Mouse (Mus musculus) neutrophil, adult 65 days (primary cell): Measurements from ENCODE around the gene Cfap57. TPM values are rescaled to one million over a fixed set of nuclear protein-coding genes. Genes with fewer than 3 reads are reported as not detected.

Experiments
- total RNA-seq: library from RNA; stranded (reverse); gene quantifications from 2 replicates; pipeline ENCODE4 v1.2.4, GENCODE M21; 2023

Cfap57 gene
- total RNA-seq: 2.0 and 2.6 TPM in 2 replicates

DNA sequence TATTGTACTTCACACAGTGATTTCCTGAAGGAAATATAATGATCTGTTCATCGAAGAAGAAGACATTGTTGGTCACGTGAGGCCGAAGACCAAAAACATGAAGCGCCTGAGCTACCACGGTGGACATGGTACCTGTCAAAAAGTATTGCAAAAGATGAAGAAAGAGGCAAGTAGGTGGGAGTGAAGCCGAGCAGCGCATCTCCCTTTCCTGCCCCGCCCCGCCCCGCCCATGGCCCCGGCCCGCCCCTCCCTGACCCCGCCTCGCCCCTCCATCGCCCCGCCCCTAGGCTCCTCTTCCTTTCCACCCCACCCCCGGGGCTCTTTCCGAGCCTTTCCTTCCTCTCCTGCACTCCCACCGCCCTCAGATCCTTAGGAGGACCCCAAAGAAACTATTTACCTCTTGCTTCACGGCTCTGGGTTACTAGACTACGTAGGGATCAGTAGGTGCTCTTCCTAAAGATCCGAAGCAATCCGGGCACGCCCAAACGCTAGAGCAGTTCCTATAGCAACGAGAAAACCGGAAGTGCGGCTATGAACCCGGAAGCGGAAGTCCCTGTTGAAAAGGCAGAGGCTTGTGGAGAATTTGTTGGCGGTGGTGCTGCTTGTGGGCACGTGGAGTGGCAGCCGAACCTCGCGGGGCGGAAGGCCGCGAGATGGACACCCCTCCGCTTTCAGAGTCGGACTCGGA, at the start of gene Cfap57, which contains the start of gene Ebna1bp2:
TSS of gene Cfap57 (minus strand) at position 499 of the 688 bp plus-strand sequence.
TSS of gene Ebna1bp2 (plus strand) at position 521 of the 688 bp plus-strand sequence.

DNA sequence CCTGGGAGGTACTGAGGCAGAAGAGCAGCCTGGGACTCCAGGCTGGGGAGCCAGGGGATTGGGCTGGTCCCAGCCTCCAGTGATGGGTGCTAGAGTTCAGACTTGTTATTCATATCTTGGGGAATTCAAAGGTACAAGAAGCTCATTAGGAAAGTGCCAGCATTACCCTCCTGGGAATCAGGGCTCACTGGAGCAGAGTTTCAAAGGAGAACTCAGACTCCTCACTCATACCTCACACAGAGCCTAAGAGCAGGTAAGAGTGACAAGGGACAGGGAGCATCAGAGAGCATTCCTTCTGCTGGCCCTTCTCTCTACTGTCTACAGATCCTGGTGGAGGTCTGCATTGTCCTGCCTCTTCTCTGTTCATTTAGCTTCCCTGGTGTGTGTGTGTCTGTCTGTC, 38.1 kb upstream of the Cfap57 start, which contains the start of gene Olfr62:
TSS of gene Olfr62 (plus strand) at position 301 of the 400 bp plus-strand sequence.

DNA sequence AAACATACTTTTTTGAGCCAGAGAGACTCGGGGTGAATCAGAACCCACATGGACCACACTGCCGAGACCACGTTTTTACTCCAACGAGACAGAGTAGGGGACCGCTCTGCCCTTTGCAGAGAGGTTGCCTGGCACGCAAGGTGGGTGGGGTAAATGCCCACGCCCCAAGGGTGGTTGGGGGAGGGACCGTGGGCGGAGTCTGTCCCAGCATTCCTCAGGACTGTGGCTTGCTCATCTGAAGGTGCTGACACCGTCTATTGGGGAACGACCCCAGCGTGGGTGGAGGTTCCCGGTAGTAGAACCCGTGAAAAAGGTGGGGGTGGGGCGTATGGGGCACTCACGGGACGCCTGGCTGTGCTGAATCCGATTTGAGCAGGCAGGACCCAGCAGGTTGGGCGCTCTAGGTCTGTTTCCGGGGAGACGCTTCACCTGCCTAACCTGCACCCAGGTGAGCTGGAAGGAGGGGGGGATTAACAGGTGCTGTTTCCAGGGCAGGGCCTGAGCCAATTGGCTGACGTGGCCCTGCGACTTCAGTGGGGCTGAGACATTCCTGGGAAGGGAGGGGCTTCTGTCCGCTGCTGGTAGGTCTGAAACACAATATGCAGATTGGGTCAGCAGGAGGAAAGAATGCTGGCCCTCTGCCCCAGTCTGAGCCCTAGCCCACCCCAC, 76.9 kb downstream of the Cfap57 start, which contains the start of gene Tmem125:
TSS of gene Tmem125 (minus strand) at position 453 of the 669 bp plus-strand sequence.

GRCm38 (mm10) chr4:118526408-118527334, 93.9 kb downstream of the Cfap57 start, which contains the start of gene 2610528J11Rik:
2610528J11Rik (plus strand) TSS chr4:118526999.

Other genes with a start within 250 kb of the Cfap57 start
- gene Szt2, start 211.5 kb downstream of the Cfap57 start, total RNA-seq: 47.4 and 66.0 TPM in 2 replicates
- gene Med8, start 211.4 kb downstream of the Cfap57 start, total RNA-seq: 59.6 and 78.4 TPM in 2 replicates
- gene Elovl1, start 192.7 kb downstream of the Cfap57 start, total RNA-seq: 92.8 and 98.4 TPM in 2 replicates
- gene Cdc20, start 183.4 kb downstream of the Cfap57 start, total RNA-seq: 50.4 and 51.5 TPM in 2 replicates
- gene Mpl, start 163.3 kb downstream of the Cfap57 start, total RNA-seq: 0.29 and 1.4 TPM in 2 replicates
- 2.7 and 3.6 TPM in 2 replicates for gene Tie1, start 130.7 kb downstream of the Cfap57 start, total RNA-seq
- gene 2610528J11Rik, start 93.8 kb downstream of the Cfap57 start, total RNA-seq: not detected in 2 replicates
- gene Tmem125, start 76.7 kb downstream of the Cfap57 start, total RNA-seq: not detected in 2 replicates
- gene Ebna1bp2, start within 50 bp of the Cfap57 start, total RNA-seq: 38.9 and 53.0 TPM in 2 replicates
- gene Olfr62, start 38.2 kb upstream of the Cfap57 start, total RNA-seq: not detected in 2 replicates
- not detected in 2 replicates for gene Olfr1342, start 72.0 kb upstream of the Cfap57 start, total RNA-seq
- not detected in 2 replicates for gene Olfr1341, start 82.7 kb upstream of the Cfap57 start, total RNA-seq
- not detected in 2 replicates for gene Olfr1340, start 99.4 kb upstream of the Cfap57 start, total RNA-seq
- not detected in 2 replicates for gene Olfr1339, start 111.4 kb upstream of the Cfap57 start, total RNA-seq
- gene Olfr1338, start 138.0 kb upstream of the Cfap57 start, total RNA-seq: not detected in 2 replicates
- gene Olfr1337, start 161.8 kb upstream of the Cfap57 start, total RNA-seq: not detected in 2 replicates
- not detected in 2 replicates for gene Olfr1335, start 189.2 kb upstream of the Cfap57 start, total RNA-seq
- gene Olfr1333, start 215.5 kb upstream of the Cfap57 start, total RNA-seq: not detected in 2 replicates
- gene Olfr1331, start 243.9 kb upstream of the Cfap57 start, total RNA-seq: not detected in 2 replicates